Mouse (Mus musculus) liver, embryonic 14.5 days (tissue): ENCODE results near the gene Mecom.

ENCODE experiments used
- CTCF ChIP-seq: IDR thresholded peaks from 2 replicates; pipeline ENCODE4 v1.5.1; 2016; ENCODE audit warnings: antibody characterized with exemption, low read depth, control low read depth
- EP300 ChIP-seq: IDR thresholded peaks from 2 replicates; pipeline ENCODE4 v1.6.1; 2016; ENCODE audit warnings: antibody characterized with exemption, low read depth

- no peak for TF ChIP-seq CTCF
- no peak for TF ChIP-seq EP300
Measured at GRCm38 (mm10) chr3:30260945-30261344, 286.9 kb downstream of the Mecom start.
